Mouse (Mus musculus) liver, embryonic 11.5 days (tissue): Measurements from ENCODE around the gene Rsc1a1. TPM values are rescaled to one million over a fixed set of nuclear protein-coding genes. Genes with fewer than 3 reads are reported as not detected.

Source experiments
- ATAC-seq: fragments of 200-750 bp; cut with Nextera tagmentation; replicated peaks from 2 replicates; pipeline ENCODE4 v1.8.0; 2017; ENCODE audit warnings: moderate number of reproducible peaks, mild to moderate bottlenecking, moderate TSS enrichment, moderate library complexity; ENCODE audit not compliant: low FRiP score
- DNase-seq: peaks from one replicate; pipeline ENCODE4 v3.0.0-alpha.2; 2017; ENCODE audit warnings: low spot score
- H3K27ac ChIP-seq: fragments of 300-500 bp; sonication (generic); 2 replicates; pipeline ENCODE4 v1.5.1; 2014; ENCODE audit warnings: mild to moderate bottlenecking, low read depth, low read length, control low read depth
- H3K27me3 ChIP-seq: fragments of 300-500 bp; sonication (generic); replicated peaks from 2 replicates; pipeline ENCODE4 v1.6.1; 2014; ENCODE audit warnings: low read length, mixed read lengths; ENCODE audit not compliant: control insufficient read depth, insufficient read depth
- H3K36me3 ChIP-seq: fragments of 300-500 bp; sonication (generic); 2 replicates; pipeline ENCODE4 v1.6.1; 2014; ENCODE audit warnings: mild to moderate bottlenecking, low read length, moderate library complexity, mixed read lengths; ENCODE audit not compliant: control insufficient read depth, insufficient read depth
- H3K4me1 ChIP-seq: fragments of 300-500 bp; sonication (generic); replicated peaks from 2 replicates; pipeline ENCODE4 v1.6.1; 2014; ENCODE audit warnings: low read length, mixed read lengths; ENCODE audit not compliant: control insufficient read depth, insufficient read depth
- H3K4me2 ChIP-seq: fragments of 300-500 bp; sonication (generic); 2 replicates; pipeline ENCODE4 v1.6.1; 2014; ENCODE audit warnings: mild to moderate bottlenecking, control low read depth, moderate library complexity
- H3K4me3 ChIP-seq: fragments of 300-500 bp; sonication (generic); 2 replicates; pipeline ENCODE4 v1.5.1; 2014; ENCODE audit warnings: low read depth, low read length, control low read depth
- H3K9ac ChIP-seq: fragments of 300-500 bp; sonication (generic); 2 replicates; pipeline ENCODE4 v1.6.1; 2014; ENCODE audit warnings: low read depth, low read length, control low read depth
- H3K9me3 ChIP-seq: fragments of 300-500 bp; sonication (generic); 2 replicates; pipeline ENCODE4 v1.6.1; 2016; ENCODE audit warnings: low read length, inconsistent platforms, mixed read lengths; ENCODE audit not compliant: control insufficient read depth
- WGBS: fragments of 180-500 bp; shearing (Covaris S2); extraction: QIAGEN DNeasy Blood & Tissue Kit; methylation state at CpG from one replicate; pipeline ENCODE4 v1.1.7; 2014; 5-methylcytosine and 5-hydroxymethylcytosine counted together
- polyA plus RNA-seq: library from polyadenylated mRNA; unstranded; fragments of >200 nt; fragmentation: Nextera tagmentation; extraction: Ambion mirVana; gene quantifications from 2 replicates; pipeline ENCODE4 v1.2.1, GENCODE M21; 2014

The Rsc1a1 gene
- polyA plus RNA-seq, 1 experiment from 2014 or later, result not detected

DNA sequence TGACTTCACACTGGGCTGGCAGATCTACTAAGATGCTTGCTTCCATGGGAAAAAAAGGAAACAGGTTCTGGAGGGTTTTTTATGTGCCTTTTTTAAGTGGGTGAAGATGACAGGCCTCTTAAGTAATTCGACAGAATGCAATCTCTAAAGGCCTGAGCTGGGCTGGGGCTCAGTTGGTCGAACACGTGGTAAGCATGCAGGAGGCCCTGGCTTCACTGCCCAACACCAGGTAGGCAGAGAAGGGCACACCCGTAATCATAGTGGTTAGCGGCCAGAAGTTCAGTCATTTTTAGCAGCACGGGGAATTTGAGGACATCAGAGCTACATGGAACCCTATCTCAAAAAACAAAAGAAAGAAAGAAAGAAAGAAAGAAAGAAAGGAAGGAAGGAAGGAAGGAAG, 30.9 kb downstream of the Rsc1a1 start:
- ATAC-seq, result no peak
- H3K4me3 ChIP-seq, result no peak overlapping the region
- no peaks in the 10 kb centered on the region for H3K9me3 ChIP-seq
- peaks cover 10% of the 10 kb centered on the region; the same call in 1 of the 2 replicates for H3K36me3 ChIP-seq
- H3K27me3 ChIP-seq, result no peaks in the 10 kb centered on the region
- no peak overlapping the region for H3K4me2 ChIP-seq
- 90% methylated on average over 6 of the region's 6 CpGs for WGBS
- H3K27ac ChIP-seq, result no peak overlapping the region
- no peaks in the 10 kb centered on the region; the same call in 1 of the 2 replicates for H3K4me1 ChIP-seq
- H3K9ac ChIP-seq, result no peak overlapping the region
- no peak for DNase-seq

GRCm38 (mm10) chr4:141653813-141654212, 31.6 kb downstream of the Rsc1a1 start:
- Histone ChIP-seq H3K9ac (no peak overlapping the region), H3K27me3 (no peaks in the 10 kb centered on the region), H3K4me1 (no peaks in the 10 kb centered on the region; the same call in 1 of the 2 replicates), H3K4me2 (no peak overlapping the region), H3K36me3 (peaks cover 14% of the 10 kb centered on the region), H3K4me3 (no peak overlapping the region), H3K27ac (no peak overlapping the region), H3K9me3 (no peaks in the 10 kb centered on the region)
- 92% methylated on average over 13 of the region's 13 CpGs for WGBS
- ATAC-seq, result no peak
- no peak for DNase-seq

DNA sequence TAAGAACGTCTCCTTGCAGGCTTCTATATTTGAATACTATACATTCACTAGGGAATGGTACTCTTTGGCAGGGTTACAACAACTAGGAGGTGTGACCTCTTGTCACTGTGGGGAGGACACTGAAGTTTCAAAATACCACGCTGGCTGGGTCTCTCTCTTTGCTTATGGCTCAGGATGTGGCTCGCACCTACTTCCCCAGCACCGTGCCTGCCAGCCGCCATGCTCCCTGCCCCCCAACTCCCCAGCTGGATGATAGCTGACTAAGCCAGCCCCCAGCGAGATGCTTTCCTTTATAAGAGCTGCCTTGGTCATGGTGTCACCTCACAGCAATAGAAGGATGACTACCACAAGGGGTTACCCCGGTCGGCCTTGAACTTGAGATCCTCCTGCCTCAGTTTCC, 32.4 kb downstream of the Rsc1a1 start:
- ATAC-seq, result no peak
- H3K4me1 ChIP-seq, result no peaks in the 10 kb centered on the region; the same call in 1 of the 2 replicates
- no peak overlapping the region for H3K9ac ChIP-seq
- H3K36me3 ChIP-seq, result peaks cover 14% of the 10 kb centered on the region
- H3K9me3 ChIP-seq, result no peaks in the 10 kb centered on the region
- H3K4me3 ChIP-seq, result no peak overlapping the region
- 79% methylated on average over 8 of the region's 8 CpGs for WGBS
- DNase-seq, result no peak
- H3K27ac ChIP-seq, result no peak overlapping the region
- H3K4me2 ChIP-seq, result no peak overlapping the region
- H3K27me3 ChIP-seq, result no peaks in the 10 kb centered on the region

DNA sequence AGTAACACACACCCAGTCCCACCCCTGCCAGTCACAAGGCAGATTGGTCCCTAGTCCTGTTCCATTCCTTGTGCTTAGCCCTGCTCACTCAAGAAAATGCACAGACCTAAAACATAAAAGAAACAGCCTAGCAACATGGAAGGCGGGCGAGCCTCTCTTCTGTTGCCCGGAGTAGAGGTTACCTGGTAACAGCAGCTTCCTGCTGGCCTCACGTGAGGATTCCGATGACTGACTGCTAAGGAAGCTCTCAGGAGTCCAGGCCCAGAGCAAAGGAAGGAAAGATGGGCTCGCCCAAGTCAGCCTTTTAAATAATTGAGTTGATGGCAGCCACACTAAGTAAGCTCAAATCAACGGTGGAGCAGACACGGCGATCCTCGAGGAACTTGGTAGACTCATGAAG, 33.5 kb downstream of the Rsc1a1 start:
- Histone ChIP-seq H3K27ac (no peak overlapping the region), H3K36me3 (peaks cover 12% of the 10 kb centered on the region), H3K4me2 (no peak overlapping the region), H3K4me3 (no peak overlapping the region), H3K9me3 (no peaks in the 10 kb centered on the region), H3K27me3 (no peaks in the 10 kb centered on the region), H3K4me1 (no peaks in the 10 kb centered on the region; the same call in 1 of the 2 replicates), H3K9ac (no peak overlapping the region)
- WGBS, result 92% methylated on average over 10 of the region's 10 CpGs
- ATAC-seq (no peak), DNase-seq (no peak)

DNA sequence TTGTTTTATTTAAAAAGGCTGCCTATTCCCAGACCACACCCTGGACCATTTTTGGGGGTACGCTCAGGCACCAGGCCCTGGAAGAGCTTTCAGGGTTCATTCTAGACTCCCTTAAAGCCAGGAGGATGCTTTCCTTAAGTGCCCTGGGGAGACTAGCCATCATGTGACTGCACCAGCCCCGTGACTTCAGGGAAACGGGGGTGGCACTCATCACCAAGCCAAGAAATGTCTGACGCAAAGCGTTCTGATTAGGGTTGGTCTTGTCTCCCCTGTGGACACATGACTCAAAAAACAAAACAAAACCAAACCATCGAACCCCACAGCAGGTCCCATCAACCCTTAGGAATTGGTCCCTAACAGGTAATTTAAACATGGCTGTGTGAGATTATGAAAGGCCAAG, 34.1 kb downstream of the Rsc1a1 start:
- Histone ChIP-seq H3K27me3 (no peaks in the 10 kb centered on the region), H3K4me1 (no peaks in the 10 kb centered on the region), H3K9me3 (no peaks in the 10 kb centered on the region), H3K4me3 (no peak overlapping the region), H3K27ac (no peak overlapping the region), H3K4me2 (no peak overlapping the region), H3K9ac (no peak overlapping the region), H3K36me3 (peaks cover 12% of the 10 kb centered on the region)
- 88% methylated on average over 6 of the region's 6 CpGs for WGBS
- DNase-seq (no peak), ATAC-seq (no peak)

DNA sequence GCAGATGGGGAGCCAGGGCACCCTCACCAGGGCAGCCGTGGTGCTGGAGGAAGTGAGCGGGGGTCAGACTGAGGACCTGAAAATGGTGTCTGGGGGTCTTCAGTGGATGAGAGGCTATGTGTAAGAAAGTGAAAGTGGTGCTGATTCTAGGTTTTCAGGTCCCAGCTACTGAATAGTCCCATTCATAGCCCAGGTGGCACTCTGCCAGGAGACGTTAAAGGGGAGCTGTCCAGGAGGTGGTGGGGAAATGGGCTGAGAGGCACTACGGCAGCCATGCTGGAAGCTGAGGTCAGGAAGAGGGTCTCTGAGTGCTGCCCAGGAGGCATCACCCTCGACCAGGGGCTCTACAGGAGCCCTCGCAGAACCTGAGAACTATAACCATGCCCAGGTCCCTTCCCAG, 36.2 kb downstream of the Rsc1a1 start:
- no peak overlapping the region for H3K4me2 ChIP-seq
- H3K4me3 ChIP-seq, result no peak overlapping the region
- no peak for DNase-seq
- no peaks in the 10 kb centered on the region for H3K27me3 ChIP-seq
- peaks cover 12% of the 10 kb centered on the region for H3K36me3 ChIP-seq
- no peaks in the 10 kb centered on the region for H3K4me1 ChIP-seq
- 85% methylated on average over 6 of the region's 6 CpGs for WGBS
- no peak overlapping the region for H3K27ac ChIP-seq
- H3K9me3 ChIP-seq, result no peaks in the 10 kb centered on the region
- no peak for ATAC-seq
- H3K9ac ChIP-seq, result no peak overlapping the region

DNA sequence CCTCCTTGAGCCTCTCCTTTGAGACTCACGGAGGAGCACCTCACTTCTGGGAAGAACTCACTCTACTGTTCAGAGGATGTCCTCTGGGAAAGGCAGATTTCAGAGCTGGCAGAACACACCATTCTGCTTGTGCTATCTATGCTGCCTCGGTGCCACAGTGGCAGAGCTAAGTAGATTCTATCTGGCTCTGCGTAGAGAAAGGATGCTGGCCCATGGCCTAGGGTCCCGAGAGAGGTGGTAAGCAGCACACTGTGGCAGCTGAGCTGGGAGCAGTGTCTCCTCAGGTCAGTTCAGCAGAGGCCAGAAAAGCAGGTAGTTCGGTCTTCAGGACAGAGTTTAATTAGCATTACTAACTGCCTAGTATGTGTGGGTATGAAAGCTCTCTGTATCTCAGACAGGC, 37.1 kb downstream of the Rsc1a1 start:
- WGBS, result 89% methylated on average over 5 of the region's 5 CpGs
- DNase-seq (no peak), ATAC-seq (no peak)
- no peaks in the 10 kb centered on the region for H3K27me3 ChIP-seq
- no peak overlapping the region for H3K9ac ChIP-seq
- no peaks in the 10 kb centered on the region for H3K4me1 ChIP-seq
- no peaks in the 10 kb centered on the region for H3K9me3 ChIP-seq
- no peak overlapping the region for H3K27ac ChIP-seq
- no peak overlapping the region for H3K4me3 ChIP-seq
- peaks cover 6% of the 10 kb centered on the region for H3K36me3 ChIP-seq
- H3K4me2 ChIP-seq, result no peak overlapping the region

- ATAC-seq (no peak), DNase-seq (no peak)
- Histone ChIP-seq H3K27me3 (no peaks in the 10 kb centered on the region), H3K4me2 (no peak overlapping the region), H3K27ac (no peak overlapping the region), H3K4me3 (no peak overlapping the region), H3K36me3 (peaks cover 6% of the 10 kb centered on the region), H3K4me1 (no peaks in the 10 kb centered on the region), H3K9me3 (no peaks in the 10 kb centered on the region), H3K9ac (no peak overlapping the region)
- WGBS, result 90% methylated on average over 3 of the region's 3 CpGs
Observed at GRCm38 (mm10) chr4:141647187-141647586, 38.2 kb downstream of the Rsc1a1 start.

GRCm38 (mm10) chr4:141645988-141646387, 39.4 kb downstream of the Rsc1a1 start:
- H3K36me3 ChIP-seq, result peaks cover 4% of the 10 kb centered on the region; the same call in 1 of the 2 replicates
- no peaks in the 10 kb centered on the region for H3K4me1 ChIP-seq
- H3K9ac ChIP-seq, result no peak overlapping the region
- H3K27ac ChIP-seq, result no peak overlapping the region
- no peak overlapping the region for H3K4me3 ChIP-seq
- ATAC-seq (no peak), DNase-seq (no peak)
- H3K27me3 ChIP-seq, result no peaks in the 10 kb centered on the region
- 86% methylated on average over 8 of the region's 8 CpGs for WGBS
- H3K9me3 ChIP-seq, result no peaks in the 10 kb centered on the region
- H3K4me2 ChIP-seq, result no peak overlapping the region
